Mouse (Mus musculus) induced T-regulatory cell, adult 2 months (primary cell): ENCODE data around the gene Med12l.
A peak's percentile ranks its signal among the peaks of the same experiment; 100 is the strongest.

ENCODE experiments used
- DNase-seq: peaks from one replicate; pipeline ENCODE4 v3.0.0-alpha.2; 2012; ENCODE audit warnings: low read depth

Med12l gene

GRCm38 (mm10) chr3:59191674-59192073 is 186.0 kb downstream of the Med12l start:
- DNase-seq = no peak

- no peak for DNase-seq
These were observed 188.5 kb downstream of the Med12l start for GRCm38 (mm10) chr3:59194099-59194498.

- no peak for DNase-seq
These were observed 189.3 kb downstream of the Med12l start, which contains the start of gene Gpr87 for GRCm38 (mm10) chr3:59194938-59195337. TSS of gene Gpr87 (minus strand) at chr3:59195104.

GRCm38 (mm10) chr3:59197329-59197948 is 191.8 kb downstream of the Med12l start:
- no peak for DNase-seq

- peak; percentile 67 for DNase-seq
These were observed 198.3 kb downstream of the Med12l start for GRCm38 (mm10) chr3:59203802-59204520.

- DNase-seq = peak; percentile 27
These were observed 199.3 kb downstream of the Med12l start for GRCm38 (mm10) chr3:59204719-59205503.

GRCm38 (mm10) chr3:59205941-59206340 is 200.3 kb downstream of the Med12l start:
- DNase-seq = peak; percentile 53

- peak; percentile 85 for DNase-seq
These were observed 203.3 kb downstream of the Med12l start for GRCm38 (mm10) chr3:59208650-59209548.

GRCm38 (mm10) chr3:59210089-59210488 is 204.5 kb downstream of the Med12l start:
- DNase-seq = no peak

GRCm38 (mm10) chr3:59210727-59211126 is 205.1 kb downstream of the Med12l start, which contains the start of gene P2ry13:
TSS of gene P2ry13 (minus strand) at chr3:59210882.
- no peak for DNase-seq

GRCm38 (mm10) chr3:59211784-59212183 is 206.2 kb downstream of the Med12l start:
- no peak for DNase-seq

- no peak for DNase-seq
These were observed 206.8 kb downstream of the Med12l start for GRCm38 (mm10) chr3:59212404-59212803.

- no peak for DNase-seq
These were observed 211.6 kb downstream of the Med12l start for GRCm38 (mm10) chr3:59217211-59217610.

GRCm38 (mm10) chr3:59219326-59219725 is 213.7 kb downstream of the Med12l start:
- no peak for DNase-seq

- DNase-seq = no peak
These were observed 216.7 kb downstream of the Med12l start for GRCm38 (mm10) chr3:59222303-59222702.

- DNase-seq = no peak
These were observed 219.8 kb downstream of the Med12l start for GRCm38 (mm10) chr3:59225411-59225810.

GRCm38 (mm10) chr3:59227696-59228095 is 222.1 kb downstream of the Med12l start:
- no peak for DNase-seq

GRCm38 (mm10) chr3:59228730-59229551 is 223.3 kb downstream of the Med12l start:
- DNase-seq = peak; percentile 56

- DNase-seq = no peak
These were observed 225.3 kb downstream of the Med12l start for GRCm38 (mm10) chr3:59230912-59231311.

GRCm38 (mm10) chr3:59234878-59235277 is 229.3 kb downstream of the Med12l start:
- DNase-seq = peak; percentile 32

- DNase-seq = no peak
These were observed 237.8 kb downstream of the Med12l start for GRCm38 (mm10) chr3:59243384-59243783.
